Mouse (Mus musculus): ENCODE data around the gene Iscu.
A peak's percentile ranks its signal among the peaks of the same experiment; 100 is the strongest.

- no peak for TF ChIP-seq CHD2 (IDR thresholded peaks at IDR 0.05; ENCODE audit: low read depth, low read length)
- no peak for TF ChIP-seq MAFK (IDR thresholded peaks at IDR 0.05; ENCODE audit: insufficient read depth, low read depth, low read length)
- no peak for TF ChIP-seq HCFC1 (IDR thresholded peaks at IDR 0.05; ENCODE audit: borderline replicate concordance, insufficient read depth, low read length)
- peak; percentile 87 for TF ChIP-seq ZNF384 (IDR thresholded peaks at IDR 0.05; ENCODE audit: low read depth, low read length)
- no peak for TF ChIP-seq ZC3H11A (IDR thresholded peaks at IDR 0.05; ENCODE audit: borderline replicate concordance, low read depth, low read length)
Measured at GRCm38 (mm10) chr5:113781875-113782274, 9.3 kb downstream of the Iscu start.

Measured in ES-E14 (cell line).